Mouse (Mus musculus) liver (tissue): ENCODE results near the gene Gm3182.
"Not testable (repeated sequence)": the region's sequence is repeated elsewhere in the genome, so short reads cannot be mapped to it uniquely, and the experiment has no call there.

Source experiments
- DNase-seq: peaks from one replicate; pipeline ENCODE4 v3.0.0-alpha.2; 2020; ENCODE audit warnings: mixed read lengths

The Gm3182 gene

DNA sequence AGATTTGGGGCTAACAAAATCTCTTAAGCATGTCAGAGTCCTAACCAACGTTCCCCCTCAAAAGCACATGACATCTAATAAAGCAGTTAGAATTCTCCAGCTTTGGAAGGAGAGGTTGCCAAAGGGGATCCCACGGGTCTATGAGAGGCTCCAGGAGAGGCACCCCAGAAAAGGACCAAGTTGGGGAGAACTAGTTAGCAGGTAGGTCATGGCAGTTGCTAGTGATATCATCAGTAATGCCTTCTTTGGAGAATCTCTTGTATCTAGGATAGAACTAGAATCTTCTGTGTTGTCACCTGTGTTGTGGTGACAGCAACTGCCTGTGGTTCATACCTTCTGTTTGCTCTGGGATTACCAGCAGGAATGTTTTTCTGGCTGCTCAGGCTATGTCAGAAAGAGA, at the start of gene Gm3182:
Gene Gm3182, plus strand, starts transcription at position 301 of the 400 bp plus-strand sequence.
- DNase-seq = not testable (repeated sequence)

- not testable (repeated sequence) for DNase-seq
These were observed 17.9 kb downstream of the Gm3182 start for GRCm38 (mm10) chr14:4499425-4499824.
